Mouse (Mus musculus): ENCODE data around the gene Dph1. TPM values are rescaled to one million over a fixed set of nuclear protein-coding genes. Genes with fewer than 3 reads are reported as not detected.

Dph1 gene
- polyA plus RNA-seq (2014; fragmentation: Nextera tagmentation; extraction: Ambion mirVana): 23.1 and 23.7 TPM in 2 replicates

DNA sequence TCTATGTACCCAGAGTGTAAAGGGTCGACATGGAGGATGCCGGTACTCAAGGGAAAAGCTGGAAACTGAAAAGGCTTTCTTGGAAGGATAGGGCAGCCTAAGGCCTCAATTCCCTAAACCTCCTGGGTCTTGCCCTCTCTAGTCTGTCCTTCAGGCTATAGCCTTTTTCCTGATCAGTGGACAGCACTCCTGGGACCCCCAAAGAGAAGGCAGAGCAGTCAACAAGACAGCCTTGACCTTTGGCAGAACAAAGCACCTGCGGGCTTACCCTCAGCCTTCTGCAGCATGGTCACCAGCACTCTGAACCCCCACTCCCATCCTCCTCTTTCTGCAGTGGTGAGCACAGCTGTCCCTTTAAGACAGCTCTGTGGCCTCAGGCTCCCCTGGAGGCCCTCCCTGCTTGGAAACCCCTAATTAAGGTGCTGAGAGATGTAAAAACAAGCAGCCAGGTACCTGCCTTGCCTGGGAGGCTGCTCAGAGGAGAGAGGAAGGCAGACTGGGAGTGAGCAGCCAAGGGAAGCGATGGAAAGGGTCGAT lies at the start of gene Dph1:
TSS of gene Dph1 (minus strand) at position 337 of the 537 bp plus-strand sequence.
- no peaks in the 10 kb centered on the region for H3K36me3 ChIP-seq (ENCODE audit: control insufficient read depth, insufficient read depth, low read length)
- peak within 1 kb of the TSS; percentile 94 for H3K4me2 ChIP-seq (ENCODE audit: low read length)
- peaks cover 18 to 41% of the 10 kb centered on the region in 2 experiments for H3K4me1 ChIP-seq (ENCODE audit: control insufficient read depth in 2 of 2, insufficient read depth in 2 of 2, low read length in 2 of 2)
- WGBS: 40% methylated on average over 5 of the region's 5 CpGs
- H3K9ac ChIP-seq (ENCODE audit: low read length): peak within 1 kb of the TSS; percentile 79
- H3K27me3 ChIP-seq (ENCODE audit: control insufficient read depth, insufficient read depth, low read length): peaks cover 18% of the 10 kb centered on the region
- no peaks in the 10 kb centered on the region for H3K9me3 ChIP-seq (ENCODE audit: control insufficient read depth, low read length)
- peak within 1 kb of the TSS; percentile 12 to 74 for H3K27ac ChIP-seq (replicated peaks in 1 of 2; ENCODE audit: control insufficient read depth in 1 of 2, insufficient read depth in 1 of 2, low read depth in 2 of 2, low read length in 2 of 2)
- ATAC-seq (ENCODE audit: insufficient number of reproducible peaks, insufficient read depth, low FRiP score, low read depth): no peak
- peak within 1 kb of the TSS; percentile 74 to 86 for H3K4me3 ChIP-seq (ENCODE audit: control insufficient read depth in 1 of 2, insufficient read depth in 1 of 2, low read depth in 1 of 2, low read length in 2 of 2)

DNA sequence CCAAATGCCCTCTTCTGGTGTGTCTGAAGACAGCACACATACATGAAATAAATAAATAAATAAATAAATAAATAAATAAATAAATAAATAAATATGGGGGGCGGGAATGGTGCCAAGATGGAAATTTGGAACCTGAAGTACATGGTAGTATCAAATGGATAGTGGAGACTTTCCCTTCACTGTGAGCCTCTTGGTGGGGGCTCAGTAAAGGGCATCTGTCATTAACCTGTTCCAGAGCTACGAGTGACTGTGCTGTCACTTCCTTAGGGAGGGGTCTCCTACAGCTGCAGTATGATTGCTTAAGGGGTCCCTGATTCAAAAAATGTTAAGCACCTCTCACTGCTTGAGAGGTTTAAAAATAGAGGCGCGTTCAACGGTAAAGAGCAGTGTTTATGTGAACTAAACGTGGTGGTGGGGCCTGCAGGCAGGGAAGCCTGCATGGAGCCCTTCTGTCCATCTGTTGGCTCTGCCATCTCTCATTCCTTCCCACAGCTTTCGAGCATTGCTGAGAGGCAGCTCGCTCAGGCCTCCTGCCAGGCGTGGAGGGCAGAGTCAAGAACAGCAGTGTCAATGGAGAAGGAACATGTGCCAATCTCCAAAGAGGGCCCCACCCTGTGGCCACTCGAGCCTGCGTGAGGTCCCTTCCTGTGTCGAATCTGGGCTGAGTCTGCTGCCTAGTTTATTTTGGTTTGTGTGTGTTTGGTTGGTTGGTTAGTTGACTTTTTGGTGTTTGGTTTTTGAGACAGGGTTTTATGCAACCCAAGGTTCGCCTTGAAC lies 49.3 kb upstream of the Dph1 start:
- Histone ChIP-seq H3K4me3 (ENCODE audit: control insufficient read depth in 1 of 2, insufficient read depth in 1 of 2, low read depth in 1 of 2, low read length in 2 of 2) (no peak overlapping the region), H3K27ac (replicated peaks in 1 of 2; ENCODE audit: control insufficient read depth in 1 of 2, insufficient read depth in 1 of 2, low read depth in 2 of 2, low read length in 2 of 2) (peak overlapping the region; percentile 55 to 79), H3K27me3 (ENCODE audit: control insufficient read depth, insufficient read depth, low read length) (peaks cover 6% of the 10 kb centered on the region; the same call in 1 of the 2 replicates), H3K9ac (ENCODE audit: low read length) (no peak overlapping the region), H3K4me2 (ENCODE audit: low read length) (peak overlapping the region; percentile 14), H3K4me1 (ENCODE audit: control insufficient read depth in 2 of 2, insufficient read depth in 2 of 2, low read length in 2 of 2) (peaks cover 26 to 41% of the 10 kb centered on the region in 2 experiments), H3K9me3 (ENCODE audit: control insufficient read depth, low read length) (no peaks in the 10 kb centered on the region), H3K36me3 (ENCODE audit: control insufficient read depth, insufficient read depth, low read length) (no peaks in the 10 kb centered on the region)
- WGBS: 30% methylated on average over 13 of the region's 13 CpGs
- peak; percentile 69 for ATAC-seq (ENCODE audit: insufficient number of reproducible peaks, insufficient read depth, low FRiP score, low read depth)

DNA sequence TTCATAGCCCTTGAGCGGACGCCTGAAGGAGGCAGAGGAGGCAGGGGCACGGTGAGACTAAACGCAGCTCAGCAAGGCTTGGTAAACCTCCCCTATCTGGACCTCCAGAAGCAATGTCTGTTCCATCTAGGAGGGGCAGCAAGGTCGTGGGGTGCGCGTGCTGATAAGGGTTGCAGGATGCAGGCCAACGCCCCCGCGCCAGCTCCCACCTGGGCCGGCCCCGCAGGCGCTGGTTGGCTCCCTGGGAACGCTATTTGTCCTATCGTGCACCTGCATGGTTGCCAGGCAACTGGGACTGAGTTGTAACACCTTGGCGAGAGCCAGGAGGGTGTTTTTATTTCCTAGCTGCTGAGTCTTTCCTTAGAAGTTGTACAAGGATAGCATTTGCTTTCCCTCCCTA lies 43.7 kb upstream of the Dph1 start:
- 19% methylated on average over 16 of the region's 16 CpGs for WGBS
- Histone ChIP-seq H3K4me2 (ENCODE audit: low read length) (no peak overlapping the region), H3K27me3 (ENCODE audit: control insufficient read depth, insufficient read depth, low read length) (peaks cover 6% of the 10 kb centered on the region; the same call in 1 of the 2 replicates), H3K9me3 (ENCODE audit: control insufficient read depth, low read length) (no peaks in the 10 kb centered on the region), H3K27ac (replicated peaks in 1 of 2; ENCODE audit: control insufficient read depth in 1 of 2, insufficient read depth in 1 of 2, low read depth in 2 of 2, low read length in 2 of 2) (no peak overlapping the region), H3K4me1 (ENCODE audit: control insufficient read depth in 2 of 2, insufficient read depth in 2 of 2, low read length in 2 of 2) (peaks cover 6 to 23% of the 10 kb centered on the region in 2 experiments; a peak in 3 of 4 replicates), H3K9ac (ENCODE audit: low read length) (no peak overlapping the region), H3K4me3 (ENCODE audit: control insufficient read depth in 1 of 2, insufficient read depth in 1 of 2, low read depth in 1 of 2, low read length in 2 of 2) (no peak overlapping the region), H3K36me3 (ENCODE audit: control insufficient read depth, insufficient read depth, low read length) (no peaks in the 10 kb centered on the region)
- ATAC-seq (ENCODE audit: insufficient number of reproducible peaks, insufficient read depth, low FRiP score, low read depth): no peak

DNA sequence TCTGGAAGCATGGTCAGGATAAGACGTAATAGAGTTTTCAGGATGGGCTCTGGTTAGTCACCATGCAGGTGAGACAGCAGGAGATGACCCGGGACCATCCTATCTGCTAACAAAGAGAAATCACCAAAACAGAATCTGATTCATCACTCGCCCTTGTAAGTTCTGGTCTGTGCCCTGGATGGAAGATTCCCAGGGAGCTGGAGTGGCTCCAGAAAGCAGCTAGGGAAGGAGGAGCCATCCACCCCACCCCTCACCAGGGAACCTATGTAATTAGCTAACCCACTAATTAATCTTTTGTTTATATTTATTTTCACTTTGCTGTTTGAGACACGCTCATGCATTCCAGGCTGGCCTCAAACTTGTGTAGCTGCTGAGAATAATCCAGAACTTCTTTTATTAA lies 41.4 kb upstream of the Dph1 start:
- H3K9ac ChIP-seq (ENCODE audit: low read length): no peak overlapping the region
- H3K27ac ChIP-seq (replicated peaks in 1 of 2; ENCODE audit: control insufficient read depth in 1 of 2, insufficient read depth in 1 of 2, low read depth in 2 of 2, low read length in 2 of 2): no peak overlapping the region
- WGBS: 83% methylated on average over 4 of the region's 4 CpGs
- H3K4me1 ChIP-seq (ENCODE audit: control insufficient read depth in 2 of 2, insufficient read depth in 2 of 2, low read length in 2 of 2): peaks cover 6 to 23% of the 10 kb centered on the region in 2 experiments; a peak in 3 of 4 replicates
- no peaks in the 10 kb centered on the region for H3K9me3 ChIP-seq (ENCODE audit: control insufficient read depth, low read length)
- no peak overlapping the region for H3K4me2 ChIP-seq (ENCODE audit: low read length)
- H3K27me3 ChIP-seq (ENCODE audit: control insufficient read depth, insufficient read depth, low read length): peaks cover 6% of the 10 kb centered on the region; the same call in 1 of the 2 replicates
- H3K4me3 ChIP-seq (ENCODE audit: control insufficient read depth in 1 of 2, insufficient read depth in 1 of 2, low read depth in 1 of 2, low read length in 2 of 2): no peak overlapping the region
- H3K36me3 ChIP-seq (ENCODE audit: control insufficient read depth, insufficient read depth, low read length): no peaks in the 10 kb centered on the region
- ATAC-seq (ENCODE audit: insufficient number of reproducible peaks, insufficient read depth, low FRiP score, low read depth): no peak

DNA sequence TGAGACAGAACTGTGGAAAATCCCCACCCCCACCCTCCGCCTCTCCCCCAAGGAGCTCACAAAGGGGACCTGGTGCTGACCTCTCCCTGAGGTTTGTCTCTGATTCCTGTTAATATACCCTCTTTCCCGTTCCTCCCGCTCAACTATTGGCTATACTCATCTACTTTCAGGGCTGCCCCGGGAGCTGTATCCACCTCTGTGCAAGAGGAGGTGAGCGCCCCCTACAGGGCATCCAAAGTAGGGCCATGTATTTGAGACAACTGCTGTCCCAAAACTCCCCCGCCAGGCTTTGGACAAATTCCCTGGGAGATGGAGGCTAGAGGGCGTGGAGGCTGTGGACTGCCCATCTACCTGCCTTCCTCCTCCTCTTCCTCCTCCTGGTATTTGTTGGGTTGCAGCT lies 40.7 kb upstream of the Dph1 start:
- Histone ChIP-seq H3K9ac (ENCODE audit: low read length) (no peak overlapping the region), H3K9me3 (ENCODE audit: control insufficient read depth, low read length) (no peaks in the 10 kb centered on the region), H3K4me3 (ENCODE audit: control insufficient read depth in 1 of 2, insufficient read depth in 1 of 2, low read depth in 1 of 2, low read length in 2 of 2) (no peak overlapping the region), H3K4me2 (ENCODE audit: low read length) (0 out of 2 replicates have a peak overlapping the region, but pooled peaks have one; percentile 26), H3K36me3 (ENCODE audit: control insufficient read depth, insufficient read depth, low read length) (no peaks in the 10 kb centered on the region), H3K27ac (replicated peaks in 1 of 2; ENCODE audit: control insufficient read depth in 1 of 2, insufficient read depth in 1 of 2, low read depth in 2 of 2, low read length in 2 of 2) (no peak overlapping the region), H3K27me3 (ENCODE audit: control insufficient read depth, insufficient read depth, low read length) (peaks cover 6% of the 10 kb centered on the region; the same call in 1 of the 2 replicates), H3K4me1 (ENCODE audit: control insufficient read depth in 2 of 2, insufficient read depth in 2 of 2, low read length in 2 of 2) (peaks cover 6 to 23% of the 10 kb centered on the region in 2 experiments; a peak in 3 of 4 replicates)
- WGBS: 12% methylated on average over 7 of the region's 7 CpGs
- no peak; the same call in 1 of the 2 replicates for ATAC-seq (ENCODE audit: insufficient number of reproducible peaks, insufficient read depth, low FRiP score, low read depth)

DNA sequence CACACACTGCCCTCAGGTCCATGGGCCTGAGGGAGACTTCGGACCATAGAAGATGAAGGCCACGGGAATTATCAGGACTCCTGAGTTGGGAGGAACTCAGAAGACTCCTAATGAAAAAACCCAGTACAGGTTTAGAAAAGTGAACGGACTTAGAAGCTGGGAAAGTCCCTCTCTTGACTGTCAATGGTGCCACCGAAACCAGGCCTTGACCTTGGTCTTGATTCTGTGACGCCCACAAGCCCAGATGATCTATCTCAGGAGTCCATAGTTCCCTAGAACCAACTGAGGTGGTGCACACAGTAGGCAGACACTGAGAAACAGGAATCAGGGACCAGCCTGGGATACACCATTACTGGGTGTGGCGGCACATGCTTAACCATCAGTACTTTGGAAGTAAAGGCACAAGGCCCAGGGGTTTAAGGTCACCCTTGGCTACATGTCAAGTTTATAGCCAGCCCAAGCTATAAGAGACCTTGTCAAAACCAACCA lies 39.3 kb upstream of the Dph1 start:
- H3K36me3 ChIP-seq (ENCODE audit: control insufficient read depth, insufficient read depth, low read length): no peaks in the 10 kb centered on the region
- H3K27me3 ChIP-seq (ENCODE audit: control insufficient read depth, insufficient read depth, low read length): no peaks in the 10 kb centered on the region
- no peak overlapping the region for H3K4me3 ChIP-seq (ENCODE audit: control insufficient read depth in 1 of 2, insufficient read depth in 1 of 2, low read depth in 1 of 2, low read length in 2 of 2)
- peaks cover 6 to 22% of the 10 kb centered on the region in 2 experiments; a peak in 3 of 4 replicates for H3K4me1 ChIP-seq (ENCODE audit: control insufficient read depth in 2 of 2, insufficient read depth in 2 of 2, low read length in 2 of 2)
- 91% methylated on average over 6 of the region's 6 CpGs for WGBS
- H3K27ac ChIP-seq (replicated peaks in 1 of 2; ENCODE audit: control insufficient read depth in 1 of 2, insufficient read depth in 1 of 2, low read depth in 2 of 2, low read length in 2 of 2): no peak overlapping the region
- H3K4me2 ChIP-seq (ENCODE audit: low read length): no peak overlapping the region
- H3K9me3 ChIP-seq (ENCODE audit: control insufficient read depth, low read length): no peaks in the 10 kb centered on the region
- ATAC-seq (ENCODE audit: insufficient number of reproducible peaks, insufficient read depth, low FRiP score, low read depth): no peak
- H3K9ac ChIP-seq (ENCODE audit: low read length): no peak overlapping the region

DNA sequence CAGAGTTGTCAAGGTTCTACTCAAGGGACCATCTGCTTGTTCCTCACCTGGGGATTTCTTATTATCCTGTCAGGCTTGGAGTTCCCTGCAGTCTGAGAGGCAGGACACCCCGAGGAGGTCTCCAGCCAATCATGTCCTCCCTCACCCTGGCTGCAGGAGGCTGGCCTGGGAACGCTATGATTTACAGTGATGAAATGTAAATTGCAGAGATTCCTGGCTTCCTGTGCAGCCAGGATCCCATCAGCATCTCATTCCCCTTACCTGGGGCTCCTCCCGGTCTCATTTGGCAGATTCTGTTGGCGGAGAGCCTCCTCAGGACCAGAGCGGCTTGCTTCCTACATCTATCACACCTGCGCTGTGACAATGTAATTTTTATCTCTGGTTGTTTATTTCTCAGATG lies 38.2 kb upstream of the Dph1 start:
- no peaks in the 10 kb centered on the region for H3K9me3 ChIP-seq (ENCODE audit: control insufficient read depth, low read length)
- no peak overlapping the region for H3K4me2 ChIP-seq (ENCODE audit: low read length)
- no peak overlapping the region for H3K27ac ChIP-seq (replicated peaks in 1 of 2; ENCODE audit: control insufficient read depth in 1 of 2, insufficient read depth in 1 of 2, low read depth in 2 of 2, low read length in 2 of 2)

More for the DNA sequence above, 38.2 kb upstream of the Dph1 start:
- 80% methylated on average over 6 of the region's 6 CpGs for WGBS
- Histone ChIP-seq H3K36me3 (ENCODE audit: control insufficient read depth, insufficient read depth, low read length) (no peaks in the 10 kb centered on the region), H3K27me3 (ENCODE audit: control insufficient read depth, insufficient read depth, low read length) (no peaks in the 10 kb centered on the region), H3K4me3 (ENCODE audit: control insufficient read depth in 1 of 2, insufficient read depth in 1 of 2, low read depth in 1 of 2, low read length in 2 of 2) (no peak overlapping the region), H3K9ac (ENCODE audit: low read length) (no peak overlapping the region), H3K4me1 (ENCODE audit: control insufficient read depth in 2 of 2, insufficient read depth in 2 of 2, low read length in 2 of 2) (peaks cover 1 to 12% of the 10 kb centered on the region in 2 experiments; a peak in 3 of 4 replicates)
- ATAC-seq (ENCODE audit: insufficient number of reproducible peaks, insufficient read depth, low FRiP score, low read depth): no peak
